Mouse (Mus musculus): ENCODE measurements at regions not wholly inside any gene's neighbourhood (a gene's known extent, or its start where the extent isn't known, plus 50 kb on each side); places are given as distances from the start of the nearest gene placed in this dataset.

- DNase-seq, result no peak
Observed at GRCm38 (mm10) chr1:57574530-57574929, 167.6 kb upstream of the Tyw5 start.

DNA sequence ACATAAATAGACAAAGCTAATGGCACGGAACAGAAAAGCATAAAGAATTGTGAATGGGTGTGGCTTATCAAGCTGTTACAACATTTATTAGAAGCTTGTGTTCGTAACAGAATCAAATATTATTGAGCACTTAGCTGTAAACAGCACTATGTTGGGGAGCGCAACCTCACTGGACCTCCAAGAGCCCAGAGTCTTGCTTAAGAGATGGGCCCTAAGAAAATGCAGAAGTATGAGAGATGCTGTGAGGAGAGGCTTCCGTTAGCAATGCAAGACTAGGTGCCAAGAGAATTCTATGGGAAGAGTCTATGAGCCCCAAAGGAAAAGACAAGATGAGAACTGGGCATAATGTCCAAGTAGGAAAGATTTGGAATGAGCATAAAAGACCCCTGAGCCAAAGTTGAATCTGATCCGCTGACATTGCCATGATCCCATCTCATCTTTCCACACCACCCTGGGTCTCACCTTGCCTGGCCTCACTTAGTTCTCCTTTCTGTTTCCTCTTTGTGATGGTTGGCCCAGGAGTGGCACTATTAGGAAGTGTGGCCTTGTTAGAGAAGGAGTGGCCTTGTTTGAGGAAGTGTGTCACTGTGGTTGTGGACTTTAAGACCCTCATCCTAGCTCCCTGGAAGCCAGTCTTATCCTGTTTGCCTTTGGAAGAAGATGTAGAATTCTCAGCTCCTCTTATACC is 169.3 kb upstream of the Tyw5 start:
- DNase-seq, result no peak

DNA sequence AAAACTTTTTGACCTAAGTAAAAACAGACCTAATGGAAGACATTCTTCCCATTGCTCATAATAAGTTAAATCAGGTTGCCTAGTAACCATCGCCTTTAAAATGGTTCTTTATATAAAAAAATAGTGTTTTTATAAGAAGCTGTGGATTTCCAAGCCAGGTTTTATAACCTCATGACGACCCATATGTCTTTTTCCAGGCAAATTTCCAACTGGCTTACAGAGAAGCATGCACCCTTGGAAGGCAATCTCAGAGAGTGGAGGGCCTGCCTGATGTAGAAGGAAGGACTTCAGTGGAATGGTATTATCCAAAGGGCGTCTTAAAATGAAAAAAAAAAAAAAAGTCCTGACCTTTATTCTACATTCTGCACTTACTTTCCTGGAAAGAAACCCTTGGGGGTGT is 172.2 kb upstream of the Tyw5 start:
- no peak for DNase-seq

DNA sequence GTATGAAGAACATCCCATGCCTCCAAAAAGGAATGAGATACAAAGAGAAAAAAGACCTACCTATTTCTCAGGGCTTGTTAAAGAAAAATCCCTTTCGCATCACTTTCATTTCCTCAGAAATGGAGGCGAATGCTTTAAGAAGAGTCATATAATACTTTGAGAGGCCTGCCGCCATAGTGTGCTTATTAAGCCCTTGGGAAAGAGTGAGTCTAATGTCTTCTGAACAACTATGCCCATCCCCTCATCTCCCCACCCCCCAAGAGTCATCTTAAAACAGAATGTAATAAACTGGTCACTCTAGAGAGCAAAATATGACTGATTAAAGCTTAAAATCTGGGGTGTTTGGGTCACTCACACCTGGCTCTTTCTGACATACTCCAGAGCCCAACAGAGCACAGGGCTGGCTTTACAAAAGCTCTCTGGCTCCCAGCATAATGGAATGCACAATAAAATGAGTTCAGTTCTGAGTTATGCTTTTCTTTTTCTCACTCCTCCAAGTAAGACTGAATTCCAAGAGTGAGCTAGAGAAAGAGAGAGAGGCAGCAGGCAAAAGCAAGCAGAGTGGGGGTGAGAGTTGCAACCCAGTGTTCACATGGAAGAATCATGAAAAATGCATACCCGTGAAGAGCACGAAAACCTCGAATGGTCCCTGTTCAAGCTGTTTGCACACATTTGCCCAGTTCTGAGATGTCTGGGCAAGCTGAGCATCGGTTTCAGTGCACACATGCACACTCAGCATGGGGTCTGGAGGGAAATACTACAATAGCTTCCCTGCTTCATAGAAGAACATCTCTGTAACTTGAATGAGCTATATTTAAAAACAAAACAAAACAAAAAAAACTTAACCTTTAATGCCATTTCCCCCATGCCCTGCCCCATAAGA is 180.0 kb upstream of the Spats2l start:
- no peak for DNase-seq

- no peak for DNase-seq
Observed at GRCm38 (mm10) chr1:57594815-57595214, 179.1 kb upstream of the Spats2l start.

DNA sequence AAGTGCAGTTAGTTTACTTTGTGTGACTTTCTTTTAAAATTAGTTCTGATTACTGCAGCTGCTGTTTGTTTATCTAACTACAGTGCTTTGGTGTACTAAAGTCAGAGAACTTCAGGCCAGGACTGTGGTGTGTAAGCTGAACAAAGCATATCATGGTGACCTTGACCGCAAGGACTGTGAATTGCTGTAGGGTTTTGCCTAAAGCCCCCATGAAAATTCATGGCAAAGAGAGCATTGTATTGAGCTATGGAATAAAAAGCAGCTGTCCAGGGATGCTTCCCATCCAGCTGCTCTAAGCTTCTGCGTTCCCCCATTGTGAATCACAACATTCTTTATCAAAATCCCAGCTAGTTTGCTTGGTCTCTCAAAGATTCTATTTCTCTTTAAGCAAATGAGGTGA is 173.0 kb upstream of the Spats2l start:
- no peak for DNase-seq

DNA sequence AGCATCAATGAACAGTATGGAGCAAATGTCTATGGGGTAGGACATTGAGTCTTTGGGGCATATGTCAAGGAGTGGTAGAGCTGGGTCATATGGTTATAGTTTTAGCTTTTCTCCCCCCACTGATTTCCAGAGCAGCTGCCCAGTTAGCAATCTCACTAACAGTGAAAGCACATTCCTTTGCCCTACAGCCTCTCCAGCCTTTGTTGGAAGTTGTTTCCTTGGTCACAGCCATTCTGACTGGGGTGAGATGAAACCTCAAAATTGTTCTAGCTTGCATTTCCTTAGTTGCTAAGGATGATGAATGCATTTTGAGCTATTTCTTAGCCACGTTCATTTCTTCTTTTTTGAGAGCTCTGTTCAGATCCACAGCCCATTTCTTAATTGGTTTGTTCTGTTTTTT is 168.4 kb upstream of the Spats2l start:
- no peak for DNase-seq

- no peak for DNase-seq
Observed at GRCm38 (mm10) chr1:57606060-57606683, 167.8 kb upstream of the Spats2l start.

DNA sequence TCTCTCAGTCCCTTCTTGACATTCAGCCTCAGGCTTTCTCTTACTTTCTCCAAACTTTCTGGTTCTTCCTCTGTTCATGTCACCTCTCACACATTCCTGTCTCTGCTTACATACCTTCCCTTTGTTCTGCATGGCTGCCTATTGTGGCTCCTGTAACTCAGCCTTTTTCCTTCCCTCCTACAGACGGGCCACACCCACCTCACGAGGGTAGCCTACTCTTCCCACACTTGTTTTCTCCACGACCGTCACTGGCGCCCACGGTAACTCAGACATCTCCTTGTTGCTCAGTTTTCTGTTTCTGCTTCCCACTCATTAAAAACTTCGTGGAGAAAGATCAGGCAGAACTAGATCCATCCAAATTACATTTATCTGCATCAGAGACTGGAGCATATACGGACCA is 166.9 kb upstream of the Spats2l start:
- DNase-seq, result no peak

- no peak for DNase-seq
Observed at GRCm38 (mm10) chr1:57607626-57608422, 166.1 kb upstream of the Spats2l start.

- DNase-seq, result no peak
Observed at GRCm38 (mm10) chr1:57608423-57608679, 165.6 kb upstream of the Spats2l start.

DNA sequence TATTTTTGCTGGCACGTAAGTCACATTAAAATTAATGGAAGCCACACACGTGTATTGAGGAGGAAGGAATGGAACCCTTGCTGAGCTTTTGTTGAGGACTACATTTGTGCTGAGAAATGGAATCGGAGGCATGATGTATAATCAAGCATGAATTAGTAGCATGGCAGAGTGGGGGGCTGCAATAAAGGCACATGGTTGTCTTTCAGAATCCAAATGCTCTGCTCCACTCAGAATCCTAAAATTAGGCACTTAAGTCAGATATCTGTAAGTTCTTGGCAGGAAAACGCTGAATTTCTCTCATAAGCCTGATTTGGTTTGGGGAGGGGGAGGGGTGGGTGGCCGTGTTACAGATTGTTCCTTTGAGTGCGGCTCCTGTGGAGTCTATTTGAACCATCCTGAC is 164.7 kb upstream of the Spats2l start:
- DNase-seq, result no peak

GRCm38 (mm10) chr1:57612171-57612570 is 161.8 kb upstream of the Spats2l start:
- no peak for DNase-seq

DNA sequence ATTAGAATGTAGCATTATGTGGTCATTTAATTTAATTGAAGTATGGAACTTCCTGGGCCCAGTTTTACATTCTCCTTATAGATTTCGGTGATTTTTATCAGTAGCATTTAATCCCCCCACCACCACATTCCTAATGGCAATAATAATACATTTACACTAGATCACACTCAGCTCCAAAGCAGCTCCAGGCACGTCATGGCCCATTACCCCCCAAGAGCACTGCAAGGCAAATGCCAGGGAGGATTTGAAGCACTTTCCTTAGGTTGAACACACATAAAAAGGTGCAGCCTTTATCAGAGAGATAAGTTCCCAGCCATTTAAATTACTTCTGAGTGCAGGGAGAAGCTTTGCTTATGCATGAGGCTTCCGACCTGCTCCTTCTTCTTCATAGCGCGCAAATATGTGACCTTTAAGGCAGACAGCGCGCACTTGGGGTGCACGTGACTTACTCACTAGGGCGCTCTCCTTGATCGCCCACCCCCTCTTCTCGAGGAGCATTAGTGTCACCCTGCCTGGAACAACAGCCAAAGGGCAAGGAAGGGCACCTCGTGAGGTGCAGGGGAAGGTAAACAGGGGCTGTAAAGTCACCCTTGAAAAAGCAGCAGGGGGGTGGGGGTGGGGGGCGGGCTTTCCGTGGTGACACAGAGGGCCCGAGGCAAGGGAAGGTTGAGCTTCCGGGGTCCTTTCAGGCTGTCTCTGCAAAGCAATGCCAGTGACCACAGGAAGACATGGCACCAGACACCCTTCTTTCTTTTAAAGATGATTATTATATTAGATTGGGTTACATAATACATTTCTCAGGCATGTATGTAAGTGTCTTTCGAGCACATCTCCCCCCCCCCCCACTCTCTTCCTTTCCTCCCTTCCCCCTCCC is 160.8 kb upstream of the Spats2l start:
- no peak for DNase-seq

DNA sequence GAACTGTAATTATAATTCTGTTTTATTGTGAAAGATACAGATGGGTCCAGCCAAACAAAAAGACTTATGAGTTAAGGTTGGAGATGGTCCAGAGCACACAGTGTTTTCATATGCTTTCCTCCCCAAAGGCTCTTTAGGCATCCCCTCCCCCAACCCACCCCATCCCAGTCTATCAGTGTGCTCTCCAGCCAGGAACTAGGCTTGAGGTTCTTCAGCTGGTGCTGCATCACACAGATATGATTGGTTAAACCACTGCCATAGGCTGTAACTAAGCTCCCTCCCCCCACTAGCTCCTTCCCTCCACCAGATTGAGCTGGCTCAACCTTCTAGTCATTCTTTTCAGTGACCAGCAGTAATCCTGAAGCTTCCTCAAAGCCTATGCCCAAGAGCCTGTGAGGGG is 158.8 kb upstream of the Spats2l start:
- no peak for DNase-seq

GRCm38 (mm10) chr1:57617316-57617715 is 156.6 kb upstream of the Spats2l start:
- DNase-seq, result no peak

DNA sequence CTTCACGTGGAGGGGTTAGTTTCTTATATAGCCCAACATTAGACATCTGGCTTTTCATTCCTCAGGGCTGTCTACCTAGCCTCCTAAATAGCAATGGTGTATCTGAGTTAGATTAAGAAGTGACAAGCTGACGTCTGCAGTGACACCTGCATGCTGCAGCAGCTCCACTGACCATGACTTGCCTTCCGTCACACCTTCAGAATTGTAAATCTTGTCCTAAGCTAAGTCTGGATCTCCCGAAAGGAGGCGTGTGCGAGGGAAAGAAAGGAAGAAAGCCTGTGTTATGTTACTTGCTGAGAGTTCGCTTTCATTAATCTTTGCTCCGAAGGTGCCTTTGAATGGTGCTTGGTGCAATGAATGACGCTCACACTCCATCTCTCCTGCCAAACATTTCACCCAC is 151.4 kb upstream of the Spats2l start:
- no peak for DNase-seq

DNA sequence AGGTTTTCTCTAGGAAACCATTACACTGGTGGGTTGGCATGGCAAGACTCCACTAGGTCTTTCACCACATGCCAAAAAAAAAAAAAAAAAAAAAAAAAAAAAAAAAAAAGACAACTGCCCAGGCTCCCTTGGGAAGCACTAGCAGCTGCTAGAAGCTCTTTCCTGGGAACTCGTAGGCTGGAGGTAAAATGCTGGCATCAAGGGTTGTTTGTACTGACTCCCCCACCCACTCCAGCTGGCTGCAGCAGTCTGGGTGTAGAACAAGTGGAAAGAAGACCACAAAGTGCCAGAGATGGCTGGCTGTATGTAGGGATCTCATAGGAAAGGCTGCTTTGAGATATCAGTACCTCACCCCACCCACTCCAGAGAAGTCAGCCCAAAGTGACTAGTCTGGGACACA is 140.0 kb upstream of the Spats2l start:
- DNase-seq, result no peak

GRCm38 (mm10) chr1:57642131-57642530 is 131.8 kb upstream of the Spats2l start:
- no peak for DNase-seq

DNA sequence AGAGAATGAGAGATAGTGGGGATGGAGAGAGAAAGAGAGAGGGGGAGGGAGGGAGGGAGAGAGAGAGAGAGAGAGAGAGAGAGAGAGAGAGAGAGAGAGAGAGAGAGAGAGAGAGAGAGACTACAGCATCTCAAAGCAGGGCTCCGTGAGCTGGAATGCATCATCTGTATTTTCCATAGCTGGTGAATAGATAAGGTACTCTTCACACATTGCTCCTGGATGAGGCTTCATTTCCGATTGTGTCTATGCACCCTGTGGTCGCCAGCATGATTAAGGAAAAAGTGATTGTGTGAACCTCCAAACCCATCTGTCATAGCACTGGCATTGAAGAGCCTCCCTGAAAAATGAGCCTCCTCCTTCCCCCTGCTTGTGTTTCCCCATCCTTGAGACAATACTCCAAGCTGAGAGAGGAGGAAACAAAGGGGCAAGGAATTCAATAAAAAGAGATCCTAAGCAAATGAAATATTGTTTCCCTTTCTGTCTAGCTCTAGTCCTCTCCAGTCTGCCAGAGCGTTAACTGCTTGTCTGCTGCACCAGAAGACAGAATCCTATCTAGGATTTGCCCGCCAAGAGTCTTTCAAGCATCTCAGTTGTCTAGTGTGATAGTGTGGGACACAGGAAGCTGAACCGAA is 130.4 kb upstream of the Spats2l start:
- no peak for DNase-seq

DNA sequence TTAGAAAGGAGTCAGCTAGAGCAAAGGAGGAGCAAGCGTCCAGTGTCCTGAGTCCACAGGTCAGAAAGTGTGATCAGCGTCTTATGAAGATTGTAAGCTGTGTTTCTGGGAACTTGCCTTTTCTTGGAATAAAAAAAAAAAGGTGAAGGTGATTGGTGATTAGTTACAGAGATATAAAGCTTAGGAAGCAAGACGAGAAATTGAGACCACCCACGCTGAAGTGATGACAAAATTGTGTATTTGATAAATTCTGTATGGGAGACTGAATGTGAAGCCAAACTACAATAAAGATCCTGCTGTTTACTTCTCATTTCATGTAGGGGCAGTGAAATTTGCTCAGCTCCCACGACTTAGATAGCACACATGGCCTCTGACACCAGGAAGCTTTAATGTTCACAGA is 109.0 kb upstream of the Spats2l start:
- DNase-seq, result no peak

DNA sequence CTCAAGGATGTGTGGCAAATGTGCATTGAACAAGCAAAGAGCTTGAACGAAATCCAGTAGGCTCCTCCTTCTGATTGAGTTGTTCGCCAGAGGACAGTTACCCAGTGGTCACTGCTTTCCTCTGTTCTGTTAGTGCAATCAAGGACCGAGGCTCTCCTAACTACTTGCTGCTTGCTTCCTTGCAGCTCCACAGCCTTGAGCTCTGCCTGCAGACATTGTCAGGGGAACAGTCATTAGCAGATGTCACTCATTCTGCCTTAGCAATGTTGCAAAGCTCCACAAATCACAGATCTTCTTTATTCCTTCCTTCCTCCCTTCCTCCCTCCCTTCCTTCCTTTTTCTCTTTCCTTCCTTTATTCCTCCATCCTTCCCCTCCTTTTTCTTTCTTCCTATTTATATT is 108.2 kb upstream of the Spats2l start:
- DNase-seq, result no peak
